Mouse (Mus musculus) forebrain, embryonic 13.5 days (tissue): Measurements from ENCODE around the gene Ldb1. TPM values are rescaled to one million over a fixed set of nuclear protein-coding genes. Genes with fewer than 3 reads are reported as not detected.

Experiments used
- ATAC-seq: fragments of 200-750 bp; cut with Nextera tagmentation; 2 replicates; pipeline ENCODE4 v1.8.0; 2017
- H3K27ac ChIP-seq: fragments of 300-500 bp; sonication (generic); 2 replicates; pipeline ENCODE4 v1.5.1; 2015; ENCODE audit warnings: inconsistent platforms, mild to moderate bottlenecking, moderate library complexity
- H3K27me3 ChIP-seq: fragments of 300-500 bp; sonication (generic); 2 replicates; pipeline ENCODE4 v1.6.1; 2015; ENCODE audit warnings: mild to moderate bottlenecking, inconsistent platforms
- H3K36me3 ChIP-seq: fragments of 300-500 bp; sonication (generic); 2 replicates; pipeline ENCODE4 v1.6.1; 2015; ENCODE audit warnings: mild to moderate bottlenecking, inconsistent platforms; ENCODE audit not compliant: poor library complexity, severe bottlenecking
- H3K4me1 ChIP-seq: fragments of 300-500 bp; sonication (generic); 2 replicates; pipeline ENCODE4 v1.6.1; 2015; ENCODE audit warnings: inconsistent platforms
- H3K4me2 ChIP-seq: fragments of 300-500 bp; sonication (generic); 2 replicates; pipeline ENCODE4 v1.6.1; 2015; ENCODE audit warnings: inconsistent platforms, mild to moderate bottlenecking, moderate library complexity
- H3K4me3 ChIP-seq: fragments of 300-500 bp; sonication (generic); 2 replicates; pipeline ENCODE4 v1.5.1; 2015; ENCODE audit warnings: mild to moderate bottlenecking, inconsistent platforms
- H3K9ac ChIP-seq: fragments of 300-500 bp; sonication (generic); 2 replicates; pipeline ENCODE4 v1.6.1; 2015; ENCODE audit warnings: mild to moderate bottlenecking, inconsistent platforms
- H3K9me3 ChIP-seq: fragments of 300-500 bp; sonication (generic); replicated peaks from 2 replicates; pipeline ENCODE4 v1.6.1; 2016; ENCODE audit warnings: inconsistent platforms
- WGBS: fragments of 180-500 bp; shearing (Covaris S2); methylation state at CpG from one replicate; pipeline ENCODE4 v1.1.7; 2015; 5-methylcytosine and 5-hydroxymethylcytosine counted together
- polyA plus RNA-seq: library from polyadenylated mRNA; unstranded; fragments of >200 nt; fragmentation: Nextera tagmentation; extraction: Ambion mirVana; gene quantifications from 2 replicates; pipeline ENCODE4 v1.2.1, GENCODE M21; 2015

Gene Ldb1
- polyA plus RNA-seq, 1 experiment from 2014 or later, result 119 TPM

DNA sequence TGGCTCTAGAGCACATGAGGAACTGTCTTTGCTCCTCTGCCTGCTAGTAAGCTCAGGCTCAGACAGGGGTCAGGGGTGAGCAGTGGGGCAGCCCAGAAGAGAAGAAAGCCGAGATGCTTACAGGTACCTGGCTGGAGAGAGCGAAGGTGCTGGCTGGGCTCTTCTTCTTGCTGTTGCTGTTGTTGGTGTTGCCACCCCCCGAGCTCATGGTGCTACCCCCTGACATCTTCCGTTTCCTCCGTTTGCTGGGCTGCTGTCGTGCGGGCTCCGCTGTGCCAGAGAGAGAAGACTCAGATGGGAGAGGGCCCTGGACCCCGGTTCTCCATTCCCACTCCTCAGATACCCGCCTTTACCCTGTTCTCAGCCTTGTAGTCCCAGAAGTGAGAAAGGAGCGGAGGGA, 11.1 kb downstream of the Ldb1 start:
- ATAC-seq, result no peak
- Histone ChIP-seq H3K36me3 (peaks cover 72% of the 10 kb centered on the region), H3K4me1 (peaks cover 29% of the 10 kb centered on the region), H3K9ac (no peak overlapping the region), H3K27me3 (no peaks in the 10 kb centered on the region), H3K4me3 (no peak overlapping the region), H3K4me2 (no peak overlapping the region), H3K9me3 (0 out of 2 replicates have a peak, but pooled peaks cover 4% of the 10 kb centered on the region), H3K27ac (no peak overlapping the region)
- 95% methylated on average over 11 of the region's 11 CpGs for WGBS

DNA sequence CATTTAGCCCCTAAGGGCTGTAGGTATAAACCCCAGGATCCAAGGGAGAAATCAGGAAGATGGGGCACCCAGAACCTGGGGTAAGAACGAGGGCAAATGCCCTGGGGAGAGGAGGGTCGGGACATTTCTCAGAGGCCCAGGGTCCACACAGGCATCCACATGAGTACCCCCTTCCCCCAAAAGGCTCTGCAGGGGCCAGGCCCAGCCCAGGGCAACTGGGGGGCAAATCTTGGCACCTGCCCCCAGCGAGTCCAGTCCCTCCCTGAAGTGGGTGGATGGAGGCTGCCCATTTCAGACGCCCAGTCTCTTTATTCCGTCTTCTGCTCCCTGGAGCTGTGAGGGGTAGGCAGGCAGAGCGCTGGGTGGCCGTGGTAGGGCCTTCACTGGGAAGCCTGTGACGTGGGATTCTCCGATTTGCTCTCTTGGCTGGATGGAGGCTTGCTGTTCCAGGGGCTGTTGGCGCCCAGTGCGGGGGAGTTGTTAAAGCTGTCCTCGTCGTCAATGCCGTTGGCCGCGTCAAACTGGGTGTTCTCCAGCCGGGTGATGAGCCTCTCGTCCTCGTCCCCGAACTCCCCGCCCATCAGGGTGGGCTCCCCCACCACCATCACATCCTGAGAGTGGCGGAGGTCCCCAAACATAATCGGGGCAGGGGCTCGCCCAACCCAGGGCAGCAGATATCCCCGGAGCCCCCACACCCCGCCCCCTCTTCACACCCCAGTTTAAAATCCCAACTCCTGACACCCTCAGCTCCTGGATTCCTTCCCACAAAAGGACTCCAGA, 12.1 kb downstream of the Ldb1 start:
- Histone ChIP-seq H3K9me3 (0 out of 2 replicates have a peak, but pooled peaks cover 4% of the 10 kb centered on the region), H3K4me3 (no peak overlapping the region), H3K4me2 (no peak overlapping the region), H3K27ac (no peak overlapping the region), H3K36me3 (peaks cover 72% of the 10 kb centered on the region), H3K27me3 (no peaks in the 10 kb centered on the region), H3K9ac (no peak overlapping the region), H3K4me1 (peaks cover 23% of the 10 kb centered on the region)
- no peak for ATAC-seq
- WGBS, result 86% methylated on average over 26 of the region's 26 CpGs

DNA sequence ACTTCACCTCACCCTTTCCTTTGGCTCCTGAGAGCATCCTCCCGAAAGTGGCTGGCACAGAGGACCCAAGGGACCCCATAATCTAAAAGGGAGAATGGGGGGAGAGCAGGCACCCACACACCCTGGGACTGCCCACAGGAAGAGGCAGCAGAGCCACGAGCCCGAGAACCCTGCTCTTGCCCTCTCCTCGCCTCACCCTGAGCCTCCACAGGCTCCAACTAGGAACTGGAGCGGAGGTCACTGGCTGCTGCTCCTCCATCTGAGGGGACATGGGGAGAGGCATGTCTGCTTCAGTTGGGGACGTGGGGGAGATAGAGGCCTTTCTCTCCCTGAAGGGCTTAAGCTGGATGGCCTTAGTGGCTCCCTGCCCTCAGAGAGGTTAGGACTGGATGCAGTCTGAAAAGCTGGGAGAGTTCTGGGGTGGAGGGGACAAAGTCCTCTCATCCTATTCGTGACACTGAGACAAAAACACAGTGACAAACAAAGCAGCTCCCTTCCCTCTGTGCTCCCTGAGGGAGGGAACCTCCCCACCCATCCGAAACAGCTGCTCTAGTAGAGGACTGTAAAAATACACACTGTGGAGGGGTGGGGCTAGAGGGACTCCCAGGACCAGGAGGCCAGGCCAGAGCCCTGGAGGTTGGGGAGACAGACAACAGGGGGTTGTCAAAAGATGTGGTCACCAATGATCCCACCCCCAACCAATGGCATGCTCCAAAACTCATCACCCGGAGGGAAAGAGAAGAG, 13.2 kb downstream of the Ldb1 start:
- H3K27ac ChIP-seq, result peak overlapping the region; percentile 31
- 68% methylated on average over 9 of the region's 9 CpGs for WGBS
- no peaks in the 10 kb centered on the region for H3K27me3 ChIP-seq
- H3K9me3 ChIP-seq, result 0 out of 2 replicates have a peak, but pooled peaks cover 4% of the 10 kb centered on the region
- no peak overlapping the region for H3K4me3 ChIP-seq
- H3K4me1 ChIP-seq, result peaks cover 13% of the 10 kb centered on the region
- ATAC-seq, result no peak
- peaks cover 72% of the 10 kb centered on the region for H3K36me3 ChIP-seq
- no peak overlapping the region for H3K4me2 ChIP-seq
- no peak overlapping the region for H3K9ac ChIP-seq

DNA sequence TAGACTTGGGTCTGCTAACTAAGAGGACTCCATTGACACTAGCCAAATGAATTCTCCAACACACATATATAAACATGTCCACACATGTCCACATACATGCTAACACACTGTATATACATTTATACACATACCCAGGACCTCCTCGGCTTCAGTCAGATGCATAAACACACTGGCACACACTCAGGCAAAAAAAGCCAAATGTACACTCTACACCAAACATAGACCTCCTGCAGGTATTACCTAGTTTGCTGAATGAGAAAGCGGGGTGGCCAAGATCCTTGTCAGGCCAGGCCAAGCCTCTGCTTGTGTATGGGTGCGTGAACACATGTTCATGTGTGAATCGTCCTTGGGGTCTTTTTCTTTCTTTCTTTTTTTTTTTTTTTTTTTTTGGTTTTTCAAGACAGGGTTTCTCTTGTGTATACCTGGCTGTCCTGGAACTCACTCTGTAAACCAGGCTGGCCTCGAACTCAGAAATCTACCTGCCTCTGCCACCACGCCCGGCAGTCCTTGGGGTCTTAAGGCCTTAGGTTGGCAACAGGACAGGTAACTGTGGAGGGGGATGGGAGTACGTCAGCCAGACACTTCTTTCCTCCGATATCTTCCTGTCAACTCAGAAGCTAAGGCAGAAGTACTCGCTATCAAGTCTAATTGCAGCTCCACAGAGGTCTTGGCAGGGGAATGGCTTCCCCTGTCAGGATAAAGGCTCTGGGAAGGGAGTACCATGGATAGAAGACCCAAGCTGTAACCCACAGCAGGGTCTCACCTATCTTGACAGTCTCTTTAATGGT, 14.6 kb downstream of the Ldb1 start:
- Histone ChIP-seq H3K9me3 (0 out of 2 replicates have a peak, but pooled peaks cover 4% of the 10 kb centered on the region), H3K4me3 (no peak overlapping the region), H3K4me1 (no peaks in the 10 kb centered on the region), H3K4me2 (no peak overlapping the region), H3K27ac (no peak overlapping the region), H3K36me3 (peaks cover 60% of the 10 kb centered on the region), H3K27me3 (no peaks in the 10 kb centered on the region), H3K9ac (no peak overlapping the region)
- 95% methylated on average over 10 of the region's 10 CpGs for WGBS
- ATAC-seq, result no peak

DNA sequence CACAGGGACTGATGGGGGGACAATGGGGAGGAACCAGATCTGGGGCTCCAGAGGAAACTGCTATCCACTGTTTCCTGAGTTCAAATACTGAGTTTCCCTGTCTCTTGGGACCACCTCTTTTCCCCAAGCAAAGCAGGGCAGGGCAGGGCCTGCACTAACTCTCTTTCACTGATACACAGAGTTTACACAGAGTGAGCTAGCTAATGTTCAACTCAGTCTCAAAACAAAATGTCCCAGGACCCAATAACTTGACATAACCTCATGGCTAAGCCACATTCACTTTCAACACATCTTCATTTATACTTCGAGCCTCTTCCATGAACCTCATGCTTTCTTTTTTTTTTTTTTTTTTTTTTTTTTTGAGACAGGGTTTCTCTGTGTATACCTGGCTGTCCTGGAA, 15.4 kb downstream of the Ldb1 start:
- WGBS, result 93% methylated on average over 1 of the region's 1 CpGs
- H3K9ac ChIP-seq, result no peak overlapping the region
- no peak overlapping the region for H3K27ac ChIP-seq
- H3K4me3 ChIP-seq, result no peak overlapping the region
- H3K4me2 ChIP-seq, result no peak overlapping the region
- no peaks in the 10 kb centered on the region for H3K4me1 ChIP-seq
- 0 out of 2 replicates have a peak, but pooled peaks cover 4% of the 10 kb centered on the region for H3K9me3 ChIP-seq
- H3K27me3 ChIP-seq, result no peaks in the 10 kb centered on the region
- peaks cover 53% of the 10 kb centered on the region for H3K36me3 ChIP-seq
- ATAC-seq, result no peak

DNA sequence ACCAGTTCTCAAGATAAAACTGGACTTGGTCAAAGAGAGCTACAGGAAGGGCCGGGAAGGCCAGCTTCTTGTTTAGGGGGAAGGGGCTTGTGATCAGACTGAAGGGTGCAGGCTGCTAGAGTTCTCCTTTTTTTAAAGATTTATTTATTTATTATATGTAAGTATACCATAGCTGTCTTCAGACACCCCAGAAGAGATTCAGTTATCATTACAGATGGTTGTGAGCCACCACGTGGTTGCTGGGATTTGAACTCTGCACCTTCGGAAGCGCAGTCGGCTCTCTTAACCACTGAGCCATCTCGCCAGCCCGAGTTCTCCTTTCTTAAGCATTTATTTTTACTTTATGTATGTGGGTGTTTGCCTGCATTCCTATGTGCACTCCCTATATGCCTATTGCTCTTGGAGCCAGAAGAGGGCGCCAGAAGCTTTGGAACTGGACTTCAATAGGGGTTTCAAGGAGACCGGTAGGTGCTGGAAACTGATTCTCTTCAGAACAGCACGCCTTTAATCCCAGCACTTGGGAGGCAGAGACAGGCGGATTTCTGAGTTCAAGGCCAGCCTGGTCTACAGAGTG, 16.2 kb downstream of the Ldb1 start:
- no peak overlapping the region for H3K4me3 ChIP-seq
- WGBS, result 73% methylated on average over 11 of the region's 11 CpGs
- no peak overlapping the region for H3K9ac ChIP-seq
- no peak overlapping the region for H3K27ac ChIP-seq
- H3K4me2 ChIP-seq, result no peak overlapping the region
- 0 out of 2 replicates have a peak, but pooled peaks cover 4% of the 10 kb centered on the region for H3K9me3 ChIP-seq
- no peak for ATAC-seq
- no peaks in the 10 kb centered on the region for H3K27me3 ChIP-seq
- peaks cover 45% of the 10 kb centered on the region for H3K36me3 ChIP-seq
- no peaks in the 10 kb centered on the region for H3K4me1 ChIP-seq

DNA sequence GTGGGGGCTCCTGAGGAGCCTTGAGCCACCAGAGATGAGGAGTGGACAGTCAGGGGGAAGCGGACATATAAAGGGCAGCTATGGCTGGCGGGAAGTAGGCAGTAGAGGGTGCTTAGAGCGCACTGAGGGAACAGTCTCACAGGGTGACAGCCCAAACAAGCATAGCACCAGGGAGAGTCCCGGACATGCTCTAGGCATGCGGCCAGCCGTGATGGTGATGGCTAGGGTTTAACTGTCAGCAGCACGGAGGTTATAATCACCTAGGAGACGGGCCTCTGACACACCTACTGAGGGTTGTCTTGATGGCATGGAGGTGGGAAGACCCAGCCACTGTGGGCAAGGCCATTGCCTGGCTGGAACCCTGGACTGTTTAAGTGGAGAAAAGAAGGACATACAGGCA, 18.4 kb downstream of the Ldb1 start:
- no peak overlapping the region for H3K4me3 ChIP-seq
- H3K9me3 ChIP-seq, result 0 out of 2 replicates have a peak, but pooled peaks cover 4% of the 10 kb centered on the region
- no peak overlapping the region for H3K27ac ChIP-seq
- peaks cover 22% of the 10 kb centered on the region for H3K36me3 ChIP-seq
- no peak overlapping the region for H3K9ac ChIP-seq
- H3K4me1 ChIP-seq, result no peaks in the 10 kb centered on the region
- 75% methylated on average over 8 of the region's 8 CpGs for WGBS
- no peaks in the 10 kb centered on the region for H3K27me3 ChIP-seq
- H3K4me2 ChIP-seq, result no peak overlapping the region
- ATAC-seq, result no peak

DNA sequence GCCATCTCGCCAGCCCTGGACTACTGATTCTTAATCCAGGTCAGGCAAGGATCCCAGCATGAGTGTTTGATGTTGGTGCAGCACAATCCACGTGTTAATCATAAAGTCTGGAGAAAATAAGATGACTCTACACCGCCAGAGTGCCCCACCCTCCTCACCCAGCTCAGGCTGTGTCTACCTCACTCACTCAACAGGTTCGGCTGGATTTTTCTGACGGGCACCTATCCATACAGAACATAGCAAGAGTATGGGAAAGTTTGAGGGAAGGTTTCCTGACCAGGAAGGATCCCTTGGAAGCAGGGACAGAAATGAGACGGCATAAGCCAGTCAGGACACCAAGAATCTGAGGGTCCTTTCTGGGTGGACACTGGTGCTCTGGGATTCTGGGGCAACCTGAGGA, 20.1 kb downstream of the Ldb1 start:
- no peak overlapping the region for H3K4me3 ChIP-seq
- ATAC-seq, result no peak

DNA sequence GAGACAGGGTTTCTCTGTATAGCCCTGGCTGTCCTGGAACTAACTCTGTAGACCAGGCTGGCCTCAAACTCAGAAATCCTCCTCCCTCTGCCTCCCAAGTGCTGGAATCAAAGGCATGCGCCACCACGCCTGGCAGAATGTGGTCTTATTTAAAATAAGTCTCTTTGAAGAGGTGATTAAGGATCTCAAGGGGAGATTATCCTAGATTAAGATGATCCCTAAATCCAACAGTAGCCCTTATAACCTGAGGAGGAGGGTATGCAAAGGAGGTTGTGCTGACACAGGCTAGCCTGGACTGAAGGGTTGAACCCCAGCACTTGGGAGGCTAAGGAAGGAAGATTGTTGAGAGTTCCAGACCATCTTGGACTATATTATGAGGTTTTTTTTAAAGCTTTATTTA, 29.0 kb downstream of the Ldb1 start:
- Histone ChIP-seq H3K9me3 (no peaks in the 10 kb centered on the region), H3K9ac (no peak overlapping the region), H3K27ac (no peak overlapping the region), H3K4me2 (no peak overlapping the region), H3K4me3 (no peak overlapping the region), H3K36me3 (no peaks in the 10 kb centered on the region), H3K4me1 (no peaks in the 10 kb centered on the region), H3K27me3 (no peaks in the 10 kb centered on the region)
- ATAC-seq, result no peak
- 42% methylated on average over 2 of the region's 2 CpGs for WGBS

More for the DNA sequence above, 20.1 kb downstream of the Ldb1 start:
- no peaks in the 10 kb centered on the region for H3K4me1 ChIP-seq
- 80% methylated on average over 6 of the region's 6 CpGs for WGBS
- 0 out of 2 replicates have a peak, but pooled peaks cover under 1% of the 10 kb centered on the region for H3K9me3 ChIP-seq
- H3K27ac ChIP-seq, result no peak overlapping the region
- no peaks in the 10 kb centered on the region for H3K27me3 ChIP-seq
- no peak overlapping the region for H3K4me2 ChIP-seq
- H3K9ac ChIP-seq, result no peak overlapping the region
- peaks cover 8% of the 10 kb centered on the region for H3K36me3 ChIP-seq

DNA sequence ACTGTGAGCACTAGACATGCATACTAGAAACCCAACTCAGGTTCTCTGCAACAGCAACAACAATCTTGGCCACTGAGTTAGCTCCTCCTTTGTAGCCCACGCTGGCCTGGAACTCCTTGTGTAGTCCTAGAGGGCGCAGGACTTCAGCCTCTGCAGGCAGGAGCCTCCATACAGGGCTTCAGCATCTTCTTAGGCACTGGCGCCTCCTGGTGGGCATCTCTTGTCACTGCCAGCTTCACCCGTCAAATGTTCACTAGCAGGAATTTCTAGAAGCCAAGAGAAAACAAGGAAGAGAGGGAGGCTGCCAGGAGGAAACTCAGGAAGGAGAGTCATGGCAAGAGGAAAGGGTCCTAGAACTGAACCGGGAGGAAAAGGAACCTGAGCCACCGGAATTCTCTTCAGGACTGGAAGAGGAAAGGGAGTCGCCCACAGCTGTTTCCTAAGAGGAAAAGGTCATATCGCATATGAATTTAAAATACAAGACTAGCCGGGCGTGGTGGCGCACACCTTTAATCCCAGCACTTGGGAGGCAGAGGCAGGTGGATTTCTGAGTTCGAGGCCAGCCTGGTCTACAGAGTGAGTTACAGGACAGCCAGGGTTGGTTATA, 30.3 kb downstream of the Ldb1 start:
- Histone ChIP-seq H3K4me1 (no peaks in the 10 kb centered on the region), H3K9ac (no peak overlapping the region), H3K4me2 (no peak overlapping the region), H3K36me3 (no peaks in the 10 kb centered on the region), H3K27me3 (no peaks in the 10 kb centered on the region), H3K9me3 (no peaks in the 10 kb centered on the region), H3K27ac (no peak overlapping the region), H3K4me3 (no peak overlapping the region)
- peak; percentile 85 for ATAC-seq
- 41% methylated on average over 12 of the region's 12 CpGs for WGBS

DNA sequence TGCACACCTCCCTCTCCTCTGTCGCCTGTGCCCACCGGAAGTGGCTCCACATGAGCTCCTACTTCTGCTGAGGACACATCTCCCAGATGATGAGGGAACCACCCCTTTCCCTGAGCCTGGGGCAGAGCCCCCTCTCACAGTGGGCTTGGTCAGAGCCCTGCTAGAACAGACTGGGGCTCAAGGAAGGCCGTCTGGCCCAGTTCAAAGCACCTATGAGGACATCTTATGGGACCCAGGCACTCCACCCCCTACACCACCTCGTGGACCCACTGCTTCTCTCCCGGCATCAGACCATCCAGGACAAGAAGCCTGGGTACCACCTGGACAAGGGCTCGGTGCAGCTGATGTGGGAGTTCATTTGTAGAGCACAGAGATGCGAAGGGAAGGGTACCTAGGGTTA, 39.3 kb downstream of the Ldb1 start:
- H3K9ac ChIP-seq, result no peak overlapping the region

More for the DNA sequence above, 39.3 kb downstream of the Ldb1 start:
- Histone ChIP-seq H3K36me3 (no peaks in the 10 kb centered on the region), H3K4me3 (no peak overlapping the region), H3K27me3 (peaks cover 19% of the 10 kb centered on the region), H3K9me3 (no peaks in the 10 kb centered on the region), H3K27ac (no peak overlapping the region), H3K4me2 (no peak overlapping the region), H3K4me1 (peaks cover 9% of the 10 kb centered on the region)
- no peak for ATAC-seq
- 88% methylated on average over 7 of the region's 7 CpGs for WGBS
